Mouse (Mus musculus): Measurements from ENCODE around the gene Fcer1g. TPM values are rescaled to one million over a fixed set of nuclear protein-coding genes. Genes with fewer than 3 reads are reported as not detected.

Gene Fcer1g
- polyA plus RNA-seq, 1 experiment from 2014 or later, result 55.3 TPM

DNA sequence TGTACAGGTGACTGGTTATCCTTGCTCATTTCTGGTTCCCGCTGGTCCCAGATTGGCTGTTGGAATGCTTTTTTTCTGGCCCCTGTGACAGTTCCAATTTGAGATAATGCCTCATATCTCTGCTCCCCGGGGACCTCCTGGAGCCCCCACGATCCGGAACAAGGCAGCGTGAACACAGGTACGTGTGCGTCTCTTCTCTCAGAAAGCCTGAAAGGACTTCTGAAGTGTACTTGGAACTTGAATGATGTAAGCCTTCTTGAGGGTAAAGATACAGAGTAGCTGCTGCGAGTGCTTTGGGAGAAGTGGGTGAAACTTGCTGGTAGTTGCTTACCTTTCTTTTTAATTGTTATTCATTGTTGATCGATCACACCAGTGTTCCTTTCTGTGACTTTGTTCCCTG is 37.0 kb upstream of the Fcer1g start:
- DNase-seq (ENCODE audit: low spot score) (no peak), ATAC-seq (replicated peaks; ENCODE audit: low FRiP score, low TSS enrichment, low read depth) (no peak)
- H3K27ac ChIP-seq (ENCODE audit: low read depth), result no peak overlapping the region
- no peaks in the 10 kb centered on the region for H3K9me3 ChIP-seq (ENCODE audit: control insufficient read depth, low read length)
- WGBS, result 47% methylated on average over 9 of the region's 9 CpGs
- no peaks in the 10 kb centered on the region for H3K27me3 ChIP-seq (replicated peaks; ENCODE audit: control insufficient read depth, insufficient read depth, low read length)
- H3K36me3 ChIP-seq (ENCODE audit: control insufficient read depth, insufficient read depth, low read length), result peaks cover 43% of the 10 kb centered on the region
- peaks cover 7% of the 10 kb centered on the region for H3K4me1 ChIP-seq (replicated peaks; ENCODE audit: control insufficient read depth, insufficient read depth, low read length)
- peak overlapping the region; percentile 67 for H3K4me2 ChIP-seq (ENCODE audit: low read length)
- H3K4me3 ChIP-seq (ENCODE audit: low read depth, low read length), result peak overlapping the region; percentile 76
- H3K9ac ChIP-seq (ENCODE audit: low read length), result peak overlapping the region; percentile 58; the same call in 1 of the 2 replicates

DNA sequence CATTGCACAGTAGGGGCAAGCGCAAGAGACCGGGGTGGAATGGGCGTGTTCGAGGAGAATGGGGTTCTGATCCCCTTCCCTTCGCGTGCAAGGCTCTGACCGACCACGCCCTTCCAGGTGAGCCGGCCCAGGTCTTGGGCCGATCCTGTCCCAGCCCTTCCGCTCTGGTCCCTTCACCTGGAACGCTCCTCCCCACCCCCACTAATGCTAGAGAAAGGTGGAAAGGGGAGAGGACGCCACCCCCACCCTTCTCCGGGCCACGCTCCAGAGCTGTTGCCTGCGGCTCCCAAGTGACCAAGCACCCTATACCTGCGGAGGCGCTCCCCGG is 36.4 kb upstream of the Fcer1g start:
- H3K4me1 ChIP-seq (replicated peaks; ENCODE audit: control insufficient read depth, insufficient read depth, low read length), result peaks cover 7% of the 10 kb centered on the region
- 0 out of 2 replicates have a peak overlapping the region, but pooled peaks have one; percentile 12 for H3K27ac ChIP-seq (ENCODE audit: low read depth)
- H3K9ac ChIP-seq (ENCODE audit: low read length), result peak overlapping the region; percentile 58
- no peaks in the 10 kb centered on the region for H3K9me3 ChIP-seq (ENCODE audit: control insufficient read depth, low read length)
- no peaks in the 10 kb centered on the region for H3K27me3 ChIP-seq (replicated peaks; ENCODE audit: control insufficient read depth, insufficient read depth, low read length)
- H3K4me3 ChIP-seq (ENCODE audit: low read depth, low read length), result peak overlapping the region; percentile 76
- DNase-seq (ENCODE audit: low spot score), result no peak
- 0% methylated on average over 19 of the region's 19 CpGs for WGBS
- ATAC-seq (replicated peaks; ENCODE audit: low FRiP score, low TSS enrichment, low read depth), result peak; percentile 82
- H3K36me3 ChIP-seq (ENCODE audit: control insufficient read depth, insufficient read depth, low read length), result peaks cover 37% of the 10 kb centered on the region
- H3K4me2 ChIP-seq (ENCODE audit: low read length), result peak overlapping the region; percentile 67

DNA sequence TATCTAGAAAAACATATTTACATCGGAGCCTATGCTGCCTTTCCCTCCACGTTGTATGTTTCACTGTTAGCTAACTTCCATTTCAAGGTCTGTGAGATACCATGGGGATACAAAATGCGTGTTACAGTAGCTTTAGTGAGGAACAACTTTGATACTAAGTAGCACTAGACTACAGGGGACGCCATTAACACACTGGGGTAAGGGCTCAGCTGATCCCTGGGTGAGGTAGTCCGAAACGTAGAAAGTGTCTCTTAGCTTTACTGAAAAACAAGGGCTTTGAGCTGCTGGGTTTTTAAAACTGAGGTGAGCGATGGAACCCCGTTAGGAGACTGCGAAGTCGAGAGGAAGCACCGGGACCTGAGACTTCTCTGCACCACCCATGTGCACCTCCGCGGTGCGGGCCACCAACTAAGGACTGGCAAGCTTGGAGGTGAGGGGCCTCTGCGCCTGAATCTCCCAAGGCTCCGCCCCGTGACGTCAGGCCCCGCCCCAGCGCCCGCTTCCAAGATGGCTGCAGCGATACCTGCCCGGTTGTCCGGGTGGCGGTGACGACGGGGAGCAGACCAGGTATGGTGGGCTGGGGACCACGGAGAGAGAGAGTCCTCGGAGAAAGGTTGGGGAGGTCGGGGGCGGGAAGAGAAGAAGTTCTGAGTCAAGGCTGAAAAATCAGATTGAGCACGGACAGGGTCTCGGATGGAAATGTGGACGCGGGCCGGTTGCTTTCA is 35.8 kb upstream of the Fcer1g start, which contains the start of gene B4galt3:
B4galt3 (plus strand) TSS at position 481 of the 725 bp plus-strand sequence.
- peak within 1 kb of the TSS; percentile 12; the same call in 1 of the 2 replicates for H3K27ac ChIP-seq (ENCODE audit: low read depth)
- H3K9me3 ChIP-seq (ENCODE audit: control insufficient read depth, low read length), result no peaks in the 10 kb centered on the region
- H3K4me3 ChIP-seq (ENCODE audit: low read depth, low read length), result peak within 1 kb of the TSS; percentile 76
- H3K4me1 ChIP-seq (replicated peaks; ENCODE audit: control insufficient read depth, insufficient read depth, low read length), result peaks cover 7% of the 10 kb centered on the region
- WGBS, result 3% methylated on average over 36 of the region's 36 CpGs
- ATAC-seq (replicated peaks; ENCODE audit: low FRiP score, low TSS enrichment, low read depth), result peak; percentile 96
- no peaks in the 10 kb centered on the region for H3K27me3 ChIP-seq (replicated peaks; ENCODE audit: control insufficient read depth, insufficient read depth, low read length)
- peaks cover 31% of the 10 kb centered on the region for H3K36me3 ChIP-seq (ENCODE audit: control insufficient read depth, insufficient read depth, low read length)
- peak within 1 kb of the TSS; percentile 67 for H3K4me2 ChIP-seq (ENCODE audit: low read length)
- peak within 1 kb of the TSS; percentile 58 for H3K9ac ChIP-seq (ENCODE audit: low read length)
- DNase-seq (ENCODE audit: low spot score), result peak; percentile 99

DNA sequence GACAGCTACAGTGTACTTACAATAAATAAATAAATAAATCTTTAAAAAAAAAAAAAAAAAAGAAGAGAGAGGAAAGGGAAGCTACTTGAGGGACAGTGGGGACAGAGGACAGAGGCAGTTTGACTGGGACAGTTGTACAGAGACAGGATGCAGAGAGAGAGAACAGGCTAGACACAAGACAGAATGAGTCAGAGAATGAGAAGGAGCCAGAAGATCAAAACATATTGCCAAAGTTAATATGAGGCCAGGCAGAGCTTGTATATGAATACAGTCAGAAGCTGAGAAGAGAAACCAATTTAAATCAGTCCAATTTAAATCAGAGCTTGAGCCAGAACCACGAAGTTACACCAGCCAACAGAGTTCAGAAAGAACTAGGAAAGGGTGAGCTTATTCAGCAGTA is 34.2 kb upstream of the Fcer1g start:
- DNase-seq (ENCODE audit: low spot score), result no peak
- ATAC-seq (replicated peaks; ENCODE audit: low FRiP score, low TSS enrichment, low read depth), result no peak
- WGBS, result 53% methylated on average over 1 of the region's 1 CpGs
- no peak overlapping the region for H3K27ac ChIP-seq (ENCODE audit: low read depth)
- H3K4me3 ChIP-seq (ENCODE audit: low read depth, low read length), result no peak overlapping the region
- H3K4me2 ChIP-seq (ENCODE audit: low read length), result no peak overlapping the region
- no peaks in the 10 kb centered on the region for H3K27me3 ChIP-seq (replicated peaks; ENCODE audit: control insufficient read depth, insufficient read depth, low read length)
- H3K9me3 ChIP-seq (ENCODE audit: control insufficient read depth, low read length), result no peaks in the 10 kb centered on the region
- peaks cover 15% of the 10 kb centered on the region for H3K36me3 ChIP-seq (ENCODE audit: control insufficient read depth, insufficient read depth, low read length)
- H3K9ac ChIP-seq (ENCODE audit: low read length), result no peak overlapping the region
- H3K4me1 ChIP-seq (replicated peaks; ENCODE audit: control insufficient read depth, insufficient read depth, low read length), result peaks cover 7% of the 10 kb centered on the region

DNA sequence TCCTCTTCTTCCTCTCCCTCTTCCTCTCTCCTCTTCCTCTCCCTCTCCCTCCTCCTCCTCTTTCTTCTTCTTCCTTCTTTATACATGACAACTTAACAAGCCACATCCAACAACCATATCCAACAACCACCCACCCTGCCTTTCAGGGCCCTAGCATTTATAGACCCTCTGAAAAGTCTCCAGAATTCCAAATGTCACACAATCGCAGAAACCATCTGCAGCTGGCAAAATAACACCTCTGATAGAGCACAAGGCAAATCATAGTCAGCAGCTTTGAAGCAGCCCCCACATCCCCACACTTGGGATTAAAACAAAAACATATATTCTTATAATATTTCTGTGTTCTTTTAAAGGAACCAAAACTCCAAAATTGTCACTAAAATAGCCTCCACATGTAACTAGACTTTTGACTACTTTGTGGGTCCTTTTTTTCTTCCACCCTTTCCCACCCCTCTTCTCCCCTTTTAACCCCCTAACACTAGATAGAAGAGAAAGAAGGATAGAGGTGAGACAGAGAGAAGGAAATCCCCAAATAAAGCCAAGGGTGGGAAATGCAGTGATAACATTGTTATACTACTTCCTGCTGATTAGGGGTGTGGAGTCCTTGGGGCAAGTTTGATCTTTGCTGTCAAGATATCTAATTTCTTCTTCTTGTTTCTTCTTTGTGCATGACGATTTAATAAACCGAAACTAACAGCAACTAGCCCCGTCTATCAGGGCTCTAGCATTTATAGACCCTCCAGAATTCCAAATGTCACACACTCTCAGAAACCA is 32.0 kb upstream of the Fcer1g start:
- WGBS, result 53% methylated on average over 4 of the region's 4 CpGs
- no peaks in the 10 kb centered on the region for H3K9me3 ChIP-seq (ENCODE audit: control insufficient read depth, low read length)
- no peak overlapping the region for H3K4me2 ChIP-seq (ENCODE audit: low read length)
- no peak overlapping the region for H3K27ac ChIP-seq (ENCODE audit: low read depth)
- ATAC-seq (replicated peaks; ENCODE audit: low FRiP score, low TSS enrichment, low read depth) (no peak), DNase-seq (ENCODE audit: low spot score) (no peak)
- H3K36me3 ChIP-seq (ENCODE audit: control insufficient read depth, insufficient read depth, low read length), result no peaks in the 10 kb centered on the region
- H3K4me3 ChIP-seq (ENCODE audit: low read depth, low read length), result no peak overlapping the region
- H3K4me1 ChIP-seq (replicated peaks; ENCODE audit: control insufficient read depth, insufficient read depth, low read length), result peaks cover 13% of the 10 kb centered on the region
- no peaks in the 10 kb centered on the region for H3K27me3 ChIP-seq (replicated peaks; ENCODE audit: control insufficient read depth, insufficient read depth, low read length)
- no peak overlapping the region for H3K9ac ChIP-seq (ENCODE audit: low read length)

DNA sequence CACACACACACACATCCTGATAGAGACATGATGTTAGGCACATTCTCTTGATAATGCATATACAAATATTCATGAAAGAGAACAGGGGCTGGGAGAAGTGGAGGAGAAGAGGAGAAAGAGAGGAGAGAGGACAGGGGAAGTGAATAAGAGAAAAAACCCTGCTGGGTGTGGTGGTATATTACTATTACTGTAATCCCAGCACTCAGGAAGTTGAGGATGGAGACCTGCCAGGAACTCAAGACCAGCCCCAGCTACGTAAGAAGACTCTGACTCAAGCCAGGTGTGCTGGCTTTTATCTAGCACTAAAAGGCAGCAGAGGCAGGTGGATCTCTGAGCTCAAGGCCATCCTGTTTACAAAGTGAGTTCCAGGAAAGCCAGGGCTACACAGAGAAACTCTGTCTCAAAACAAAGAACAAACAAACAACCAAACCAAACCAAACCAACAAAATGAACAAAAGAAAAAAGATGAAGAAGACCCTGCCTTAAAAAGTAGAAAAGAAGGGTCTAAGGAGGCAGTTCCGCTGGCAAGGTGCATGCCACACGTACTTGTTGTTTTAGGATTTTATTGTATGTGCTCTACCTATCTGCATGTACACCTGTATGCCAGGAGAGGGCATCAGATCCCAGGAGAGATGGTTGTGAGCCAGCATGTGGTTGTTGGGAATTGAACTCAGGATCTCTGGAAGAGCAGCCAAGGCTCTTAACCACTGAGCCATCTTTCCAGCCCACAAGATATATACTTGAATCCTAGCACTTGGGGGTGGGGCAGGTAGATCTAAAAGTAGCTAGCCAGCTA is 29.7 kb upstream of the Fcer1g start:
- H3K9ac ChIP-seq (ENCODE audit: low read length), result no peak overlapping the region
- no peaks in the 10 kb centered on the region for H3K36me3 ChIP-seq (ENCODE audit: control insufficient read depth, insufficient read depth, low read length)
- no peak for DNase-seq (ENCODE audit: low spot score)
- H3K9me3 ChIP-seq (ENCODE audit: control insufficient read depth, low read length), result no peaks in the 10 kb centered on the region
- H3K4me1 ChIP-seq (replicated peaks; ENCODE audit: control insufficient read depth, insufficient read depth, low read length), result peaks cover 9% of the 10 kb centered on the region
- ATAC-seq (replicated peaks; ENCODE audit: low FRiP score, low TSS enrichment, low read depth), result no peak
- H3K27ac ChIP-seq (ENCODE audit: low read depth), result peak overlapping the region; percentile 75
- 72% methylated on average over 3 of the region's 3 CpGs for WGBS
- H3K4me2 ChIP-seq (ENCODE audit: low read length), result peak overlapping the region; percentile 49; the same call in 1 of the 2 replicates
- H3K27me3 ChIP-seq (replicated peaks; ENCODE audit: control insufficient read depth, insufficient read depth, low read length), result no peaks in the 10 kb centered on the region
- H3K4me3 ChIP-seq (ENCODE audit: low read depth, low read length), result no peak overlapping the region

DNA sequence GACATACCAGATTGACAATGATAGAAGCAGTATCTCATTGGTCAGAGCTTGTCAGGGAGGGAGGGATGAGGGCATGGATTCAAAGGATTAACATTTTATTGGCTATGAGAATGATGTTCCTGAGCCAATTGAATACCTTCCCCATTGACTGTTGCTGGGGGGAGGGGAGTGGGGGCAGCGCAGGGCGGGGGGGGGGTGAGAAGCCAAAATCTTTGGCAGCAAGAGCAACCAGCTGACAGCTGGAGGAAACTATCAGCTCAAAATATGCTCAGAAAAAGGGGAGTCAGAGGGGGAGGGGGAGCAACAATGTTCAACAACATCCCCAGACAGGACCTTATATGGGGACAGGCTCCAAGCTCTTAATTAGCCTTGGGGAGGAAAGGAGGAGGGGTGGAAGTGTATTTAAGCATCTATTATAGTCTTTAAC is 29.0 kb upstream of the Fcer1g start:
- DNase-seq (ENCODE audit: low spot score) (peak; percentile 64), ATAC-seq (replicated peaks; ENCODE audit: low FRiP score, low TSS enrichment, low read depth) (peak; percentile 83)
- no peaks in the 10 kb centered on the region for H3K36me3 ChIP-seq (ENCODE audit: control insufficient read depth, insufficient read depth, low read length)
- 0 out of 2 replicates have a peak overlapping the region, but pooled peaks have one; percentile 18 for H3K4me3 ChIP-seq (ENCODE audit: low read depth, low read length)
- peak overlapping the region; percentile 49; the same call in 1 of the 2 replicates for H3K4me2 ChIP-seq (ENCODE audit: low read length)
- H3K27me3 ChIP-seq (replicated peaks; ENCODE audit: control insufficient read depth, insufficient read depth, low read length), result no peaks in the 10 kb centered on the region
- no peaks in the 10 kb centered on the region for H3K9me3 ChIP-seq (ENCODE audit: control insufficient read depth, low read length)
- H3K9ac ChIP-seq (ENCODE audit: low read length), result no peak overlapping the region
- 7% methylated on average over 2 of the region's 2 CpGs for WGBS
- H3K4me1 ChIP-seq (replicated peaks; ENCODE audit: control insufficient read depth, insufficient read depth, low read length), result peaks cover 9% of the 10 kb centered on the region
- H3K27ac ChIP-seq (ENCODE audit: low read depth), result peak overlapping the region; percentile 75

DNA sequence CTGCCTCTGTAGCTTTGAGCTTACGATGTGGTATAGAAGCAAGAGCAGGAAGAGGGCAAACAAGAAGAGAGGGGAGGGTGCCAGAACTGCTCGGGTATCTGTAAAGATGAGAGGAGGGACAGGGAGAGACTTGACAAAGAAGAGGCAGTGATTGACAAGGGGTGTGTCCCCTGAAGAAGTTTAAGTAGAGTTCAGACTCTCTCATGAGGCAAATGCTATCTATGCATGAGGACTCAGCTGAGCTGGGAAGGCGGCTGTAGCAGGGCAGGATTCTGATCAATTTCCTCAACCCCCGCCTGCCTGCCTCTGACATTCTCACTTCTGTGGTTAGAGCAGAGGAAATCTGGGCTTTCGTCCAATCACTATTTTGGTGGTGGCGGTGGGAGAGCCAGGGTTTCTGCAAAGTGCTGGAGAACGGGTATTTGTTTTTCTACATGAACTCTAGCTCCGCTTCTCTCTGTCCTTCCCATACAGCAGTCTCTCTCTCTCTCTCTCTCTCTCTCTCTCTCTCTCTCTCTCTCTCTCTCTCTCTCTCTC is 28.5 kb upstream of the Fcer1g start:
- peak overlapping the region; percentile 18 for H3K4me3 ChIP-seq (ENCODE audit: low read depth, low read length)
- H3K4me1 ChIP-seq (replicated peaks; ENCODE audit: control insufficient read depth, insufficient read depth, low read length), result peaks cover 9% of the 10 kb centered on the region
- H3K27ac ChIP-seq (ENCODE audit: low read depth), result peak overlapping the region; percentile 75
- H3K27me3 ChIP-seq (replicated peaks; ENCODE audit: control insufficient read depth, insufficient read depth, low read length), result no peaks in the 10 kb centered on the region
- peak overlapping the region; percentile 39; the same call in 1 of the 2 replicates for H3K9ac ChIP-seq (ENCODE audit: low read length)
- WGBS, result 2% methylated on average over 8 of the region's 8 CpGs
- H3K4me2 ChIP-seq (ENCODE audit: low read length), result peak overlapping the region; percentile 49
- H3K9me3 ChIP-seq (ENCODE audit: control insufficient read depth, low read length), result no peaks in the 10 kb centered on the region
- no peaks in the 10 kb centered on the region for H3K36me3 ChIP-seq (ENCODE audit: control insufficient read depth, insufficient read depth, low read length)
- ATAC-seq (replicated peaks; ENCODE audit: low FRiP score, low TSS enrichment, low read depth) (peak; percentile 73), DNase-seq (ENCODE audit: low spot score) (peak; percentile 75)
